Mouse (Mus musculus): ENCODE results near the gene Dusp8.

GRCm38 (mm10) chr7:142082607-142083006 is 13.0 kb downstream of the Dusp8 start:
- TF ChIP-seq CTCF (conservative IDR thresholded peaks at IDR 0.05 in 1 of 2, IDR thresholded peaks at IDR 0.05 in 1 of 2; ENCODE audit: low read depth in 2 of 2, low read length in 2 of 2) (no peak), UBTF (IDR thresholded peaks at IDR 0.05; ENCODE audit: low read depth, low read length) (no peak), POLR2AphosphoS2 (IDR thresholded peaks at IDR 0.05; ENCODE audit: low read depth, low read length) (no peak), KAT2A (IDR thresholded peaks at IDR 0.05; ENCODE audit: insufficient replicate concordance, low read length) (no peak)

All from CH12.LX (cell line).